Mouse (Mus musculus): ENCODE results near the gene Cfap69.
A peak's percentile ranks its signal among the peaks of the same experiment; 100 is the strongest.
"Not testable (repeated sequence)": the region's sequence is repeated elsewhere in the genome, so short reads cannot be mapped to it uniquely, and the experiment has no call there.

Gene Cfap69

DNA sequence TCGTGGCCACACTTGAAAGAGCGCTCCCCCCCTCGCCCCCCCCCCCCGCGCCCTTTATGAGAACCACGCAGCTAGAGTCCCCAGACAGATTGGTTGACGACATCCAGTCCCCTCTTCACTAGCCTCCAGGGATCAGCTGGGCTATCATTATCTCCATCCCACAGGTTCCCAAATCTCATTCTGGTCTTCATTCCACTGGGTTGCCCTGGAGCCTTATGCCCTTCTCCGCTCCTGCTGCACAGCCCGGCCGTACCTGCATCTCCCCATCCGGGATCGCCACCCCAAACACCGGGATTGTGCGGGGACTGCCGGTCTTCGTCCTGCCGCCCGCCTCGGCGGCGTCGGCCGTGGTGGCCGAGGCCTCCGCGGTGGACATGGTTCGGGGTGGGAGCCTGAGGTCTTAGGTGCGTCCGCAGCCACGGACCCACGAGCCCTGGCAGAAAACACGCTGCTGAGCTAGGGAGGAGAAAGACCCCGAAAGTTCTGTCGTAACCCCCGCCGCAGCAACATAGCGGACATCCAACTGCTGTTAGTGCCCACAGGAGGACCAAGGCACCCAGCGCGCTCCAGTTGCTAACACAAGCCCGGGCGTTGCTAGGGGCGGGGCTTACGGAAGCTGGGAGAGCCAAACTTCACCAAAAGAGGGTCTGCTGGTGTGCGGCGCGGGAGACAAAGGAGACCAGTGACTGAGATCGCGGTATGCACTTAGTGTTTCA is at the start of gene Cfap69:
Gene Cfap69 (minus strand): TSS at position 585 of the 716 bp plus-strand sequence.
- peak; percentile 85 for DNase-seq (ENCODE audit: low spot score)

DNA sequence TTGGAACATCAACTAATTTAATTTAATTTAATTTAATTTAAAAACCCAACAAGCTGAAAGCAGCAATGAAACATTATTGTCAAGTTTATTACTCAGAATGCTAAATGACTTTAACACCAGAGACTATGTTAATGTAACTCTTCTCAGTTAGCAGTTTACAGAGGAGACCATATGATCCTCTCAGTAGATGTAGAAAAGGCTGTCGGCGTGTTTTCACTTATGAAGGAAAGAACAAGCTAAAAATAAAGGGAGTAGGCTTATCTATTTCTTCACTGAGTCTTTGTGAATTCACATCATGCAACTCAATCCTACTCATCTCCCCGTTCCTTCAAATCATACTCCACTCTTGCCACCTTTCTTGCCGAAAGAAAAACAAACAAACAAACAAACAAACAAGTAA is 47.0 kb upstream of the Cfap69 start:
- DNase-seq (ENCODE audit: low spot score) = no peak

DNA sequence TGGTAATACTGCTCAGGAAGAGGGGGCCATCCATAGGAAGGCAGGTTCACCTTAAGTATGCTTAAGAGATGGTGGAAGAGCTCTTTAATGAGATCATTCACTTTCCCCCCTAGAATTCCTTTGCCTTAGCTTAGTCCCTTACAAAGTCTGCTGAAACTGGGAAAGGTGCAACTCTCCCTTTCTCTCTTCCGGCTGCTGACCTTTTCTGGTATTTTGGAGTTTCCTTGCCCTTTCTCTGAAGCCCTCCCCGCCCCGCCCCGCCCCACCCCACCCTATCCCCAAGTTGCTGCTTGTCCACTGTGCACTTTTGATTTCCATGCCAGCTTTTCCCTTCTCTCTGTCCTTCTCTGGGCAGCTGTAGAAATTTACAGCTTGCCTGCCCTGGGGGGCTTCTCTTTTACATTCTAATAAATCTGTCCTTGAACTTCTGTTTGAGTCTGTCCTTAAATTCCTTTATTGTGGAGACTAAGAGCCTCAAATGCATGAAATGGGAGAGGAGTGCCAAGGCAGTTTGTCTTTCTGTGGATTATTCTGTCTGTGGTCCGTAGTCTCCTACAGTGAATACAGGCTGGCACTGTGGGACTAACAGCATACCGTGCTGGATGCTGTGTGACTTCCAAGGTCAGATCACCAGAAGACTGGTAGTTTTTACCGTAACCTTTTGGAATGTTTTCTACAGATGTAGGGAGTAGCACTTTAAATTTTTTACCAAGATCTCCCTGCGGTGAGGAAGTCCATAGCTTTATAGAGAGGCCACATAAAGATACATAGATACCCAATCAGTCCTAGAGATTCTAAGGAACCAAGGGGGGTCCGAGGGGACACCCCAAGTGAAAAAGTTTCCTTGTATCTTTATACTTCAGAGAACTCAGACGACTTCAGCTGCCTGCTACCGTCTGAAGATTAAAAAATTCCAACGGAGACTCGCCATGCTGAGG is 43.6 kb upstream of the Cfap69 start:
- DNase-seq (ENCODE audit: low spot score) = no peak

DNA sequence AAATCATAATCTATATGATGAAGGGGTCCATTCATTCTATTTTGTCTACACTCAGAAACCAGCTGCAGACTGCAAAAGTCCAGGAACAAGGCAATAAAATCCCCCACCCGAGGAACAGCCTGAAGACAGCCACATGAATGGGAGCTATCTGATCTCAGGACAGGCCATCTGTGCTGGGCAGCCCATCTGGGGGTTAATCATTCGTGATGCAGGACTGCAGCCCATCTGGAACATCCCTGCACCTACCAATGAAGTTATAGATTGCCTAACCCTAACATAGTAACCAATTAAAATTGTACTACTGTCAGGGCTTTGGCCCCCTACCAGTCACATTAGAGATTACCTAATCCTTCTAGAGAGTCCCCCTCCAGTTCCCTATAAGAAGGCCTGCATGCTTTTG is 41.0 kb upstream of the Cfap69 start:
- peak; percentile 59 for DNase-seq (ENCODE audit: low spot score)

DNA sequence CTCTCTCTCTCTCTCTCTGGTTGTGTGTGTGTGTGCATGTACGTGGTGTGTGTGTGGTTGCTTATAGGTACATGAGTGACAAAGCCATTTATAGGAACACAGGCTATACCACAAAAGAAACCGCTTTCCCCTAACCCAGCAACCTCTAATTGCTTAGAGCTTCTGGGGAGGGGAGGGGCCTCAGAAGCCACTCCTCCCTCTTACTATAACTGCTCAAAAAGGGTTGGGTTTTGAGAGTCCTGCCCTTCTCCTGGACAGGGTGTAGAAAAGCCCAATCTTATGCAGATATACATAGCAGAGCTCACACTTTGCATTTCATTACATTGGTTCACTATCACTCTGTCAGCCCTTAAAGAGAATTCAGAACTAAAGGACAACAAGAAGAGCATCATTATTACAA is 36.3 kb upstream of the Cfap69 start:
- DNase-seq (ENCODE audit: low spot score) = no peak

DNA sequence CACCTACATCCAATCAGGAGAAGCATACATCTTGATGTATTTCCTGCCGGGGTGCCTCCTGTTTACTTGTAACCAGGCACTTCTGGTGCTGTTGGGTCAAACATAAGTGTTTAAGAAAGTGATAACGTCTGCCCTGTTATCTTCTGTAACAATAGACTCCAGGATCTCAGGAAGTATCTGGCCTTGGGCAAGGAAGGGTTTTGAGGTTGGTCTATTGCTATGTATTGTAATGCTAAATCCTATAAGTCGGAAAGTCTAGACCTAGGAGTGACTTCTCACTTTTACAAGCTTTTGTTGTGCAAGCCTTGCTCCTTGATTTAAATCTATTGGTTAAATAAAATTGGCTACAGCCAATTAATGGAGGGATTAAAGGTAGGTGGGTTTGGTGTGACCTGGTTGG is 34.8 kb upstream of the Cfap69 start:
- no peak for DNase-seq (ENCODE audit: low spot score)

DNA sequence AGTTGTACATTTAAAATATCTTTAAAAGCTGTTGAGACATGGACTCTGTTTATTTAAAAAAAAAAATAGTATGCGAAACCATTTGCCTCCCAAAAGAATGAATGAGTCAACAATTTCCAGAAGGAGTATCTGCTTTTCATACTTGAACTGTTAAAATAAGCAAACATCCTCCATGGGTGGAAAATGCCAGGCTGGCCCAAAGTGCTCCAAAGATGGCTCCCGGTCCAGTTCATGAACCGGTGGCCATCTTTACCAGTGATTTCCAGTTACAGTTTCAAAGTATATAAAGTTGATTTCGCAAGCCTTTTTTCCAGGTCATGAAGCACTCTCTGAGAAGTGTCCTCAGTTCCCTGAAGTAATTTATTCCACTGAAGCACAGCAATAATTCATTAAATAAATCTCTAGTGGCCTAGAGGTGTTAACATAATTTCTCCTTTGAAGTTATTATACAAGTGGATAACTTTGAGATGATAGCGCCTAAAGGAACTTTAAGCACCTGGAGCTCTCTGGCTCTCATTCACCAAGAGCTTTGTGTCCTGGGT is 31.4 kb upstream of the Cfap69 start:
- DNase-seq (ENCODE audit: low spot score) = no peak

DNA sequence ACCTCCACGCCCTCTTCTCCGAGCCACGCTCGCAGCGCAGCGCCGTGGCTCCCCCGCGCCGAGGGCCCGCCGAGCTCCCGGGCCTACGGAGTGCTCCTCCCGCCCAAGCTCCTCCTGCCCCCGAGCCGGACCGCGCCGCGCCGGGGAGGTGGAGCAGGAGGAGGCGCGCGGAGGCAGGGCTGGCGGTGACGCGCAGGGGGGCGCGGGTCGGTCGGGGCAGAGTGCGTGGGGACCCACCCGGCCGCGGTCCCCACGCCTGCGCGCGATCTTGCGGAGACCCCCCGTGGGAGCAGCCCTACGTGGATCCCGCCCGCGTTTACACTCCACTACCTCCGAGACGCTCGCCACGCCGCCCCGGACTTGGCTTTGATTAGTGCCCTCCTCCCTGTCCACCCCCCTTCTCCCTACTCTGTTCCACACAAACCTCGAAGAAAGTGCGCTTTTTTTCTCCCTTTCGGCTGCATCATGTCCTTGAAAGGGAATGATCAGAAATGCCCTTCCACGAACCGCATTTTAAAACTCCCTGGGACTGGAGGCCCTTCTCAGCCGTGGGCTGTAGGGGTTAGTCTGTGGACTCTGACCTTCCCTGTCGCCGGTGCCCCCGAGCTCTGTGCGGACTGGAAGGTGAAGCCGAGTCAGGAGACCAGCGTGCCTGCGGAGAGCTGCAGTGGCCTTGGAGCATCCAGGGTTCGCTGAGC is 30.1 kb upstream of the Cfap69 start, which contains the start of gene Steap2:
Gene Steap2 (minus strand): TSS at position 623 of the 698 bp plus-strand sequence.
- DNase-seq (ENCODE audit: low spot score) = no peak

DNA sequence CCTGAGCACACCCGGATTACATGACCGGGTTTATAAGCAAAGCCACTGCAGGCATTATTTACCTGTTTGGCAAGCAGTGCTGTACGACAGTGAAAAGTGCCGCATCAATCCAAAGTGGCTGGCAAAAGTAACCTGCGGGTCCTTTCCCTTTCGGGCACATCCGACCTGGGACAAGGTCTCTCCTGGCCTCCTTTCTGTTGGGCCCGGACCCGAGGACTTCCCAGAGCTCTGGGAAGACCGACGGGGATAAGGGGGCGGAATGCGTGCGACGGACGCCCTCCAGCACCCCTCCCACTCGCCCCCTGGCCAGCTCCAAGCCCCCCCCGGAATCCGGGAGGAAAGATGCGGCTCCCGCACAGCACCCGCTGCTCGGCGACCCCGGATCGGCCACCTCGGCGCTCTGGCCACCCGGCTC is 29.5 kb upstream of the Cfap69 start:
- DNase-seq (ENCODE audit: low spot score) = no peak

DNA sequence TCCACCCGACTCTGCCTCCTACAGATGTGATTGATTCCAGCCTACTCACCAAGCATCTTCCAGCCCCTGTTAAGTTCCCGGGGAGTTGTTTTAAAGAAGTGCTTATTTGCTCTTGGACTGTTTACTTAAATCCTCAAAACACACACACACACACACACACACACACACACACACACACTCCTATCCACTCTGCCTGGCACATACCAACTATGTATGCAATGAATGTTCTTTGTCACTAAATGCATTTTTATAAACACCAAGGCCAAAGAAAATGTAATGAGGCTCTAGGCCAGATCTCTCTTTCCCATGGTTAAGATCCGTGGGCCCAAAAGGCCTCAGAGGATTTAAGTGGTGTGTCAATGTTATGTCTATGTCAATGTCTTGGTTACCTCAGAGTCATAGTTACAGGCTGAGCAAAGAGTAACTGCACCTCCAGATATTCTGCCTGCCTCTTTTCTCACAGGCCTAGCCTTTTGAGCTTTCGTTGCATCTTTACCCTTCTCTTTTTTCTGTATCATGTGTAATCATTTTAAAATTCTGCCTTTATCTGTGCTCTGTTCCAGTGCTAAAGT is 28.2 kb upstream of the Cfap69 start:
- no peak for DNase-seq (ENCODE audit: low spot score)

DNA sequence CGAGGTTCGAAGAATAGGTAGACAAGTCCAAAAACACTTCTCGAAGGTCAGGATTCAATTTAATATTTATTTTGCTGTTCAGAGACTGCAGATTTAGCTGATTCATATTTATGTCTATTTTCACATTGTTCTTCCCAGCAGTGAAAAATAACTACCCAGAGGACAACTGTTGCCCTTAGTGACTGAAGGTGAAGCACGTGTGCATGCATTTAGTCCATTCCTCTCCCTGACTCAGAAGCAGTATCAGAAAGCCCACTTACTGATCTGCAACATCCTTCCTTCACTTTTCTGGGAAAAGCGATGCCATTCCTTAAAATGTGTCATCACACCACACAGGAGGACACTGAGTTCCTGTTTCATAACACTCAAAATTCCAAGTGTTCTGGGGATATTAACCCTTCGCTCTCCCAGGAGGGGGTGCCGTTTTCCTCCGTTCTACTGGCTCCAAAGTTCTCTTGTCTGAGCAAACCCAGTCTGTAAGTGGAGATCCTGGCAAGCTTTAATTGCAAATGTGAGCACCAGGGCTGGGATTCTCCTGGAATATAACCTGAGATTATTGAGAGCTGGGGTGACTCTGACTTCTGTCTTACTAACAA is 25.0 kb upstream of the Cfap69 start:
- no peak for DNase-seq (ENCODE audit: low spot score)

DNA sequence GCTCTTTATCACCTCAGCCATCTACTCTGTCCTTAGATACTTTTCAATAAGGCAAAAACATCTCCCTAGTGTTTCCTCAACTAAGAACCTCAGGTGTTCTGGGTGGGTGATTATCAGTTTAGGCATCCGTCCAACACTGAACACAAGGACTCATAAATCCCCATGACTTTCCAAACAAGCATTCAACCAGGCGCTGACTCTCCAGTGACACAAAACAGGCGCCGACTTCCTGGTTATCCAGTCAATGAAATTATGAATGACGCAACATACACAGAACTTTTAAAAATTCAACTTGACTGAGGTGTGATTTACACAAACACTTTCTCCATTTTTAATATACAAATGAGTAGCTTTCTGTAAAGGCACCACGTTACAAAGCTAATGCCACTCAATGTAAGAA is 24.2 kb upstream of the Cfap69 start:
- peak; percentile 34 for DNase-seq (ENCODE audit: low spot score)

DNA sequence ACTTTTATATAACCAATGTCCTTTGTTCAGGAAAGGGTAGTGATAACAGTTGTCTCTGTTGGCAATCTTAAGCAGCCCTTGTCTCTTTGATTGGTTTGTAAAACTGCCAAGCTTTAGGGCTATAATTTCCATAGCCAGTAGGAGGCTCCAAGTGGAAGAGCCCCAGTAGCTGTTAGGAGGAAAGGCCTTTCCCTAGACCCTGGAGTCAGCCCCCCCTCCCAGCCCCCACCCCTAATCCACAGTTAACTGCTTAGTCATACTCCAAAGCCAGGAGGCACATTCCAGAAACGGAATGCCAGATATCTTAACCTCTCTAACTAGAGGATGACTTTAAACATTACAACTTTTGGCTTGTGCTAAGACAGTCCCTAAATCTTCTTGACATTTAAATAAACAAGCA is 22.9 kb upstream of the Cfap69 start:
- DNase-seq (ENCODE audit: low spot score) = no peak

DNA sequence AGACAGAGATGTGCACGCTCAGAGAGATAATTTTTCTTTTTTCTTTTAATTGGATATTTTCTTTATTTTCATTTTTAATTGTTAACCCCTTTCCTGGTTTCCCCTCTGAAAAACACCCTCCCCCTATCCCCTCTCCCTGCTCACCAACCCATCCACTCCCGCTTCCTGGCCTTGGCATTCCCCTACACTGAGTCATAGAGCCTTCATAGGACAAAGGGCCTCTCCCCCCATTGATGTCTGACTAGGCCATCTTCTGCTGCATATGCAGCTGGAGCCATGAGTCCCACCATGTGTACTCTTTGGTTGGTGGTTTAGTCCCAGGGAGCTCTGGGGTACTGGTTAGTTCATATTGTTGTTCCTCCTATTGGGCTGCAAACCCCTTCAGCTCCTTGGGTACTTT is 20.9 kb upstream of the Cfap69 start:
- DNase-seq (ENCODE audit: low spot score) = not testable (repeated sequence)

DNA sequence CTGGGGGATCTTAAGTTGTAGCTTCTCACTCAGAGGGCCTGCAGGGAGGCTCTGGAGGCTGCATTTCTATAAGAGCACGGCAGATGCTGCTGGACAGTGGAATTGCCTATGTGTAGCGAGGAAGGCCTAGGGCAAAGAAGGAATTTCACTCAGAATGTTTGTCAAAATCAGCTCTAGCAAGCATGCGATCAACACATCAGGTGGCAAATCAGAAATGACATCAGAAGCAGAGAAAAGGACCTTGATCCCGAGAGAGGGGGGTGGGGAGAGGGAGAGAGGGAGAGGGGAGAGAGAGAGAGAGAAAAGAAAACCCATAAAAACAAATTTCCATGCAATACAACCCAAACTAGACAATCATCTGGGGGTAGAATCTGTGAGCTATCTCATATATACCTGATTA is 19.3 kb upstream of the Cfap69 start:
- no peak for DNase-seq (ENCODE audit: low spot score)

DNA sequence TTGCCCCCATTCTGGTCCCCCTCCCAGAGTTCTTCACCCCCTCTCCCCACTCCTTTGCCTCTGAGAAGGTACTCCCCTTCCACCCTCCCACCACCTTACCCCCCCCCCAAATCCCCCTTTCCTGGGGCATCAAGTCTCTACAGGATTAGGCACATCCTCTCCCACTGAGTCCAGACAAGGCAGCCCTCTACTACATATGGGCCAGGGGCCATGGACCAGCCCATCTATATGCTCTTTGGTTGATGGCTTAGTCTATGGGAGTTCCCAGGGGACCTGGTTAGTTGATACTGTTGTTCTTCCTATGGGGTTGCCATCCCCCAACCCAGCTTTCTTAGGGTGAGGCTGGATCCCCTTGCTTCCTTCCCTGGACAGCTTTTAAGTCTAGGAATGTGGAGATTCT is 15.4 kb upstream of the Cfap69 start:
- no peak for DNase-seq (ENCODE audit: low spot score)

DNA sequence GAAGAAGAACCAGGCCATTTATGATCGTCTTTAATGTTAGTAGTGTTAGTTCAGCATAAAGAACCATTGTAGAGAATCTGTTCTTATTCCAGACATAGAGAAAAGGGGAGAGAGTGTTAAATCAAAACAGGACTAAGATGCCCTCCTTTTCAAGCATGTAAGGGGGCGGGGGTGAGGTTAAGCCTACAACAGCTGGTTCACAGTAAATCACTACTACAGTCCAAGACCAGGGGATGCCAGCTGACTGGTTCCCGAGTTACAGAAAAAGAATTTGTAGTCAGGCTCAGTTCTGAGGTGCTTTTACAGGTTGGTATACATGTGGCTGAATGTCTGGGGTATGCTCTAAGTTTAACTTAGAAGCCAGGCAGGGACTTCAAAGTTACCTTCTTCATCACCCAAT is 12.0 kb upstream of the Cfap69 start:
- DNase-seq (ENCODE audit: low spot score) = no peak

DNA sequence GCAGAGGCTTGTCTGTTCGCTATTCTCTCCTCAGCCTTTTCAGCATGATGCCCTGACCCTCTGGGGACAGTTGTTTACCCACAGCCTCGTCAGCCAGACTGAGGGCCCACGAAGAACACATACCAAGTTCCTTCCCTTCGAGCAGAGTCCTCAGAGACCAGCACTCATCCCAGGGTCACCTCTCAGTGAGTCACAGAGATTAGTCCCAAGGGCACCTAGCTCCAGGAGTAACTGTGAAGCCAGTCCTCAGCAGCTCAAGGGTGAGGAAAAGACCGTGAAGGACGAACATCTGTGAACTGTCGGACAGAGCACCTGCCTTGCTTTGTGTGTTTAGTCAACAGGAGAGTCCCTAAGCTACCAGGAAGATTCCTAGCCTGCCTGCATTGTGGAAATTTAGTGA is 4.9 kb upstream of the Cfap69 start:
- DNase-seq (ENCODE audit: low spot score) = no peak

DNA sequence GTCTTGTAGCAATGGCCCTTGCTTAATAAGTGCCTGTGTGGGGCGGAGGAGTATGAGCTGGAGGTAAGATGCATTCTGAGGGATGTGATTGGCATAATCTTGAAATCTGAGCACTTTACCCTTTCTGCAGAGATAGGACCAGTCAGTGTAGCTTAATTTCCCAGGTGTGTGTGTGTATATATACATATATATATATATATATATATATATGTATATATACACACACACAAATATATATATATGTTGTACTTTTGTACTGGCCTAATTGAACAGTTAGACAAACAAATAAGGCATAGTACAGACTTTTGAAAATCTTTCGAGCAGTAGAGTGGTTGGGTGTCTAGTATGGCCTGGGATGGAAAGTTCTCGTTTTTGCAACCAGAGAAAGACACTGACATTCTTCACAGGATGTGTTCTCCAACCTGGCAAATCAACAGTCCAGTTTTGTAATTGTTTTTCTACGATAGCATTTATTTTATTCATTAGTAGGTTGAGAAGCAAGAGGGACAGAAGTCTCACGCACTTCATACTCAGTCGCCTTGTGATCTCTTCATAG is 410 bp upstream of the Cfap69 start:
- DNase-seq (ENCODE audit: low spot score) = no peak

DNA sequence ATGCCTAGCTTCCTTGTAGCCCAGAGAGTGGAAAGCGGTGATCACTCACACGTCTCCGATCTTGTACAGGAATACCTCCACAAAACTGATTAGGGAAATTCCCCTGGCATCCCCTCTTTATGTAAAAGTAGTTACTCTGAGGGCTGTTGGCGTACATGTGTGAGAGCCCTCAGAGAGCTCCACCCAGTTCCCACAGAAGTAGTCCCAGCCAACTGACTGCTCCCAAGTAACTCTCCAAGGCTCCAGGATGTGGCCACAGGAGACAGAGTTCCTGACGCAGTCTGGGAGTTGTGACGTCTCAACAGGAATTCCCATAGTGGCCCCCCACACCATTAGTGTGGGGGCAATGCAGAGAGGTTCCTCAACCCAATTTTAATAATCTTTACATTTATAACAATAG is 982 bp downstream of the Cfap69 start:
- DNase-seq (ENCODE audit: low spot score) = no peak

DNA sequence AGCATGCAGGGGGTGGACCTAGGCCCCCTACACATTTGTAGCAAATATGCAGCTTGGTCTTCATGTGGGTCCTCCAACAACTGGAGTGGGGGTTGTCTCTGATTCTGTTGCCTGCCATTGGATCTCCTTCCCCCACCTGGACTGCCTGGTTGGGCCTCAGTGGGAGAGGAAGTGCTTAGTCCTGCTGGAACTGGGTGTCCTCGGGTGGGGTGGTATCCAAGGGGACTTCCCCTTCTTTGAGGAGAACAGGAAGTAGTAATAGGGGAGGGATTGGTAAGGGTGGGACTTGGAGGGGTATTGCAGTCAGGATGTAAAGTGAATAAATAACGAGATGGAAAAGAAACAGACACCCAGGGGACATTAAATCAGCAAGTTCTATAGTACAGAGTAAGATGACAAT is 5.4 kb downstream of the Cfap69 start:
- no peak for DNase-seq (ENCODE audit: low spot score)

Data from MN1 (cell line).